8 mouse cellular contexts compared by ENCODE assay signal in the genomic region with DNA sequence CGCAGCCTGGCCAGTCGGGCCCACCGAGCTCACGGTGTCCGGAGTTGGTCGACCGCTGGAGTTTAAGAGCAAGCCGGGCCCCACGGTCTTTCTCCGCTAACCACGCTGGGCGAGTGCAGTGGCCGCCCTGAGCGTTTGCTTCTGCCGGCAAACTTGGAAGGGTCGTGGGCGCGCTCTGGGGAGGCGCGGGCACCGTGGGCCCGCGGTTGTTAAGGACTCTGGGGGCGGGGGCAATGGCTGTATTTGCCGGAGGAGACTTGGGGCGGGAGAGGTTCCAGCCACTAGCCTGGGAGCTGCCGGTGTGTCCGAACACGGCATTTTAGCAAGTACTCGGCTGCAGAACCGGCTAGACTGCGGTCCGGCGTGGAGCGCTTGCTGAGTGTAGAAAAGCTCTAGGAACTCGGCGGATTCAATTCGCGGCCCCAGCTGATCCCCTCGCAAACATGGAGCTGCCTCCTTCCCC. TPM values are rescaled to one million over a fixed set of nuclear protein-coding genes. Genes with fewer than 3 reads are reported as not detected.
A peak's percentile ranks its signal among the peaks of the same experiment; 100 is the strongest.
DNase-seq lines count a peak whose midpoint lies in the region; ATAC-seq and TF ChIP-seq lines count a peak whose summit lies in the region.

No protein-coding gene starts in this region.

- peak overlapping the region; percentile 96 for H3K4me3 ChIP-seq in heart, embryonic 14.5 days (ENCODE audit: control insufficient read depth in 1 of 2, insufficient read depth in 1 of 2, low read depth in 1 of 2, low read length in 2 of 2)
- peak overlapping the region; percentile 84 for H3K4me3 ChIP-seq in G1E (ENCODE audit: low read depth, low read length)
- peak overlapping the region; percentile 92 for H3K4me3 ChIP-seq in hindbrain, embryonic 11.5 days (ENCODE audit: low read depth, low read length)

- TF ChIP-seq CTCF in G1E (IDR thresholded peaks at IDR 0.05; ENCODE audit: low read depth, low read length): no peak

- H3K9ac ChIP-seq in heart, embryonic 14.5 days (ENCODE audit: low read length): peak overlapping the region; percentile 88
- H3K9ac ChIP-seq in hindbrain, embryonic 11.5 days (ENCODE audit: low read depth, low read length): peak overlapping the region; percentile 73

- H3K9me3 ChIP-seq in heart, embryonic 14.5 days (ENCODE audit: control insufficient read depth, low read length): no peaks in the 10 kb centered on the region
- H3K9me3 ChIP-seq in G1E (replicated peaks): no peaks in the 10 kb centered on the region
- H3K9me3 ChIP-seq in hindbrain, embryonic 11.5 days (ENCODE audit: control insufficient read depth, low read length): no peaks in the 10 kb centered on the region

- intact Hi-C loops in heart, postnatal 25 days (cut with DNase I): loop anchor here (5.0 kb wide), 1 partner anchor 140 kb away; no protein-coding TSS in a partner anchor

- WGBS in heart, embryonic 14.5 days: under 1% methylated on average over 40 of the region's 40 CpGs
- WGBS in hindbrain, embryonic 11.5 days: under 1% methylated on average over 40 of the region's 40 CpGs

- H3K4me2 ChIP-seq in heart, embryonic 14.5 days (ENCODE audit: low read length): peak overlapping the region; percentile 97
- H3K4me2 ChIP-seq in hindbrain, embryonic 11.5 days (replicated peaks; ENCODE audit: low read depth, low read length): peak overlapping the region; percentile 91

- H3K27me3 ChIP-seq in heart, embryonic 14.5 days (ENCODE audit: control insufficient read depth, insufficient read depth, low read length): no peaks in the 10 kb centered on the region
- no peaks in the 10 kb centered on the region for H3K27me3 ChIP-seq in G1E (ENCODE audit: insufficient read depth, low read length)
- no peaks in the 10 kb centered on the region for H3K27me3 ChIP-seq in hindbrain, embryonic 11.5 days (ENCODE audit: control insufficient read depth, insufficient read depth, low read length)

- no peak for ATAC-seq in heart, embryonic 14.5 days (ENCODE audit: insufficient number of reproducible peaks, insufficient read depth, low FRiP score, low read depth)
- no peak for ATAC-seq in G1E (ENCODE audit: extremely low read depth, insufficient number of reproducible peaks, low FRiP score, poor library complexity, severe bottlenecking)
- no peak for ATAC-seq in hindbrain, embryonic 11.5 days (ENCODE audit: low FRiP score)

- peaks cover 6 to 23% of the 10 kb centered on the region in 2 experiments; a peak in 3 of 4 replicates for H3K4me1 ChIP-seq in heart, embryonic 14.5 days (ENCODE audit: control insufficient read depth in 2 of 2, insufficient read depth in 2 of 2, low read length in 2 of 2)
- H3K4me1 ChIP-seq in G1E (ENCODE audit: insufficient read depth, low read depth, low read length): peaks cover 47% of the 10 kb centered on the region
- H3K4me1 ChIP-seq in hindbrain, embryonic 11.5 days (replicated peaks; ENCODE audit: control insufficient read depth, insufficient read depth, low read length): peaks cover 4% of the 10 kb centered on the region; the same call in 1 of the 2 replicates

- H3K27ac ChIP-seq in heart, embryonic 14.5 days (replicated peaks in 1 of 2; ENCODE audit: control insufficient read depth in 1 of 2, insufficient read depth in 1 of 2, low read depth in 2 of 2, low read length in 2 of 2): peak overlapping the region; percentile 98 to 100
- peak overlapping the region; percentile 98 for H3K27ac ChIP-seq in hindbrain, embryonic 11.5 days (ENCODE audit: low read depth, low read length)

- no peak for DNase-seq in heart, postnatal 25 days (ENCODE audit: low spot score)
- DNase-seq in G1E (ENCODE audit: low spot score): peak; percentile 30
- no peak for DNase-seq in hindbrain, embryonic 11.5 days (ENCODE audit: low spot score)
- peak; percentile 38 for DNase-seq in mesoderm, embryonic 11.5 days (ENCODE audit: low read depth, low spot score)
- DNase-seq in B cell, adult 2 months: no peak
- no peak for DNase-seq in ovary, postnatal 14 days (ENCODE audit: low spot score)
- DNase-seq in left cerebral cortex, adult 18-20 months (ENCODE audit: low spot score in 2 of 2): no peak

- H3K36me3 ChIP-seq in heart, embryonic 14.5 days (ENCODE audit: control insufficient read depth, insufficient read depth, low read length): no peaks in the 10 kb centered on the region
- peaks cover 19% of the 10 kb centered on the region for H3K36me3 ChIP-seq in G1E (replicated peaks)
- H3K36me3 ChIP-seq in hindbrain, embryonic 11.5 days (ENCODE audit: control insufficient read depth, insufficient read depth, low read length): no peaks in the 10 kb centered on the region

RNA-seq across cellular contexts. Expression of a gene that starts 0.7 kb away (rescaled TPM):
- 25.2 and 29.2 TPM in 2 replicates for polyA plus RNA-seq in heart, embryonic 14.5 days (2014; fragmentation: Nextera tagmentation; extraction: Ambion mirVana)
- total RNA-seq in heart, postnatal 25 days (2021): 10 to 100 TPM; 27.0 to 31.7 TPM
- total RNA-seq in G1E (2014; fragmentation: Nextera tagmentation): 78.5 and 116 TPM in 2 replicates
- total RNA-seq in G1E (2017): 45.0 and 46.1 TPM in 2 replicates
- 15.4 and 24.1 TPM in 2 replicates for polyA plus RNA-seq in G1E (2012)
- 52.8 and 53.8 TPM in 2 replicates for polyA plus RNA-seq in hindbrain, embryonic 11.5 days (2014; fragmentation: Nextera tagmentation; extraction: Ambion mirVana)
- 10 to 100 TPM; 32.3 to 34.7 TPM for total RNA-seq in left cerebral cortex, adult 18-20 months (2021)

RNA-seq across cellular contexts. Expression of a gene that starts 57.9 kb away (rescaled TPM):
- polyA plus RNA-seq in heart, embryonic 14.5 days (2014; fragmentation: Nextera tagmentation; extraction: Ambion mirVana): 33.1 and 34.3 TPM in 2 replicates
- 10 to 100 TPM; 43.7 to 46.0 TPM for total RNA-seq in heart, postnatal 25 days (2021)
- 66.7 and 68.5 TPM in 2 replicates for total RNA-seq in G1E (2014; fragmentation: Nextera tagmentation)
- 56.3 and 68.6 TPM in 2 replicates for total RNA-seq in G1E (2017)
- 106 and 122 TPM in 2 replicates for polyA plus RNA-seq in G1E (2012)
- polyA plus RNA-seq in hindbrain, embryonic 11.5 days (2014; fragmentation: Nextera tagmentation; extraction: Ambion mirVana): 19.2 and 22.3 TPM in 2 replicates
- 100 to 1,000 TPM; 127 to 138 TPM for total RNA-seq in left cerebral cortex, adult 18-20 months (2021)

Comparison
In these comparisons a context has a peak if more than half of its experiments do, and no peak if none do; other contexts are left out.
1. DNase-seq: peak in G1E (single experiment) and mesoderm, embryonic 11.5 days (single experiment); none in heart, postnatal 25 days (single experiment), hindbrain, embryonic 11.5 days (single experiment), B cell, adult 2 months (0 of 2), ovary, postnatal 14 days (single experiment) and left cerebral cortex, adult 18-20 months (0 of 2).
2. Peak in every context shown above with its lines, with median percentiles within 50 percentile points of each other: H3K4me3 ChIP-seq.